Mouse (Mus musculus) heart, postnatal 14 days (tissue): ENCODE data around the gene Gm5134. TPM values are rescaled to one million over a fixed set of nuclear protein-coding genes. Genes with fewer than 3 reads are reported as not detected.
"Not testable (repeated sequence)": the region's sequence is repeated elsewhere in the genome, so short reads cannot be mapped to it uniquely, and the experiment has no call there.

Experiments used
- DNase-seq, 2 experiments: peaks; one replicate each; pipeline ENCODE4 v3.0.0; 2021 to 2022
- intact Hi-C: fragments of 180-260 bp; cut with DNase I; formaldehyde crosslinking; loops from one replicate; pipeline ENCODE4 v1.15.1; 2025
- total RNA-seq, 2 experiments: library from RNA; stranded (reverse); gene quantifications; 2 replicates each; pipeline ENCODE4 v1.2.3; 2021

Gm5134 gene
- total RNA-seq, 2 experiments from 2014 or later: not detected

DNA sequence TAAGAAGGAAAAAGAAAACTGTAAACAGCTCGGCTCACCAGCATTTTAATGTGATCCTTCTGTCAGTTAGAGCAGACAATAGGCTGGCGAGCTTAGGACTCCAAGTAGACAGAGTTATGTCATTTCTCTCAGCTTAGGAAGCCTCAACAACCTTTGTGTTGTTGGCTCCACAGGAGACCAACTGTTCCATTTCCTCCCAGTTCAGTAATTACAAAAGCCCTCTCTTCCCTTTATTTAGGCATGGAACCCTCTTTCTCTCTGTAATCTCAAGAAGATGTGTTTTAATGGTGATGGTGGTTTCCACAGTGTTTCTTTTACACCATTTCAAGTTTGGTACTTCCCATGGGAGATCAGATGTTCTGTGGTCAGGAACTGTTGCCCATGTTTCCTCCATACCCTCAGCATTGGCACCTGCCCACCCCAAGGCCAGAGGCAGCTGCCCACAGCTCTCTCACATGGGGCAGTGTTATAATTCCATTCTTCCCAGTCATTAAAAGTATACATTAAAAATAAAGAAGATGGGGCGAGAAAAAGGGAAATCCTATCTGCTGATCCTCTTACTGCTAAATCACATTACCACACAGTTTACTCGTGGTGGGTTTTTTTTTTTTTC lies 36.2 kb downstream of the Gm5134 start:
- intact Hi-C loops: no loop called here
- no peak for DNase-seq

DNA sequence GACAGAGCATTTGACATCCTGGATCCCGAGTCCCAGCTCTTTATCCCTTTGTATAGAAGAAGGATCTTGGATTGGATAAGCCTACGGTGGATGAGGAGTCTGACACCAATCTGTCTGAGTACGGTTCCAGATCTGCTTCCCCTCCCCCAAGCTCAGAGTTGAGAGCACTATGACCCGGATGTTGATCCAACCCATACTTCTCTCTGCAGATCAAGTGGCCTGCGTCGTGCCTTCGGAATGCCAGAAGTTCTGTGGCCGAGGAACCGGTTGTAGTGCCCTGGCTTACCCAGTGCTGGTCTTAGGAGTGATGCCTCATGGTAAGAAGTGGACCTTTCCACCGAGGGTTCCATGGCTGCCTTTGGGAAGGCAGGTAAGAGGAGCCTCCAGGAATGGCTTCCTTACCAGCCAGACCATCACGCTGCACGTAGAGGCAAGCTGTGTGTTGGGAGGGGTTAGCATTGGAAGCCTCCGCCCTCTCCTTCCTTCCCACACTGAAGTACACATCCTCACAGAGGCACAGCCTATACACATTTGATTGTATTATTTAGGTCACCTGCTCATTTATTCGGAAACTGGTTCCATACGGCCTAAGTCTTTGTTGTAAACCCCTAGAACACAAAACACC lies 39.4 kb downstream of the Gm5134 start:
- intact Hi-C loops: no loop called here
- no peak for DNase-seq

DNA sequence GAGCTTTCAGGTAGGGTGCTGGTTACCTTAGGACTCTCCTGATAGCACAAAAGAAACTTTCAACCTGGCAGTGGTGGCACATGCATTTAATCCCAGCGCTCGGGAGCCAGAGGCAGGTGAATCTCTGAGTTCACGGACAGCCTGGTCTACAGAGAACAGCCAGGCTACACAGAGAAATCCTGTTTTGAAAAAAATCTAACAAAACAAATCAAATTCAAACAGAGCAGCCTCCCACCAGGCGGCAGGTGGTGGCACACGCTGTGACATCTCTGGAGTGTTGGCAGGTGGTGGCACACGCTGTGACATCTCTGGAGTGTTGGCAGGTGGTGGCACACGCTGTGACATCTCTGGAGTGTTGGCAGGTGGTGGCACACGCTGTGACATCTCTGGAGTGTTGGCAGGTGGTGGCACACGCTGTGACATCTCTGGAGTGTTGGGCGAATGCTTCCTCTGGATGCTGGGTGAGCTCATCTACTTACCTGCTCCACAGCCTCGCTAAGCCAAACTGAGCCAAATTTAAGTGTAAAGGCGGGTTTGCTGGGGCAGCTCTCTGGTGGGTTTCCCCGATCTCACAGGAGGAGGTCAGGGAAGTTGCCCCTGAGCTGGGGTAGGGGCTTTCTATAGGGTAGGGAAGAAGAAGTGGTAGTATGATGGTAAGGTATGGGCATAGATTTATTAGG lies 40.4 kb downstream of the Gm5134 start:
- DNase-seq, intact Hi-C loops: not testable (repeated sequence)

DNA sequence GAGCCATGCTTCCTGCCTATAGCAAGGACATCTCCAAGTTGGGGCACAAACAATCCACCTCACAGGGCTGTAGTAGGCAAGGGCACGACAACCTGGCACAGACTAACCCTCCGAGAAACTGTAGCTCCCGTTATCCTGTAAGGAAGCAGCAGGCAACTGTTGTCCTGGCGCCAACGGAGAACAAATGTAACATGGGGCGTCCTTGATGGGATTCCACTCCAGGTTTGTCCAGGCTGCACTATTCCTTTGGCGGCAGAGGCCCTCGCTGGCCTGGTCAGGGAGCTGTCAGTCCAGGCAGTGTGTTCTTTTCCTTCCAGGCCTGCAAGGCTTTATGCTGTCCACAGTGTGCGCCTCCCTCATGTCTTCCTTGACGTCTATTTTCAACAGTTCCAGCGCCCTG lies 41.1 kb downstream of the Gm5134 start:
- intact Hi-C loops: no loop called here
- no peak for DNase-seq

DNA sequence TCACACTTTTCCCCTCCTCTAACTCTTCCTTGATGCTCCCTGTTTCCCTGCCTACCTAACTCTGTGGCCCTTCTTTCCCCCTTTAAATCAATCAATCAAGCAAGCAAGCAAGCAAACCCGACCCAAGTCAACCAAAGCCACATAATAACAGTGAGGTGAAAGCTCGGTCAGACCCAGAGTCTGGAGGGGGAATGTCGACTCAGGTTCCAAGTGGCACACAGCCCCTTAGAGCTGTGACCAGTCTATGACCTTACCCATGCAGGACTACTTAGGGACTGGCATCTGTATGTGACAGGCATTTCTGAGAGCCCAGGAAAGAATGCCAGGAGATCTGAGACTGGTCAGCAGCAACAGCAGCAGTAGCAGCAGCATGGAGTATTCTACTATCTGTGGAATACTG lies 42.0 kb downstream of the Gm5134 start:
- no peak for DNase-seq
- intact Hi-C loops: no loop called here

DNA sequence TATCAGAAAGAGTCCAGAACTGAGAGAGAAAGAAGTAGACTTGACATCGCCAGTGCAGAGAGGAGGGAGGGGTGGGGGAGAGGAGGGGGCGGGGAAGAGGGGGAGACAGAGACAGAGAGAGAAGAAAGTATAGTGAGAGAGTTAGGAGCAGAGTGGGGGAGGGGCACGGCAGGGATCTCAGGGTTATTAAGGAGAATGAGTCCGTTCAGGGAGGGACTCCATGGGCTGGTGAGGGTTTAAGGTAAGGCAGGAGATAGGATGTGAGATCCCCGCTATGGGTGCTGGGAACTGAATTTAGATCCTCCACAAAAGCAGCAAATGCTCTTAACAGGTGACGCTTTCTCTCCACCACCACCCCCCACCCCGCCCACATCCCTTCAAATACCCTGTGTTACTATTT lies 46.8 kb downstream of the Gm5134 start:
- DNase-seq: no peak
- intact Hi-C loops: no loop called here

DNA sequence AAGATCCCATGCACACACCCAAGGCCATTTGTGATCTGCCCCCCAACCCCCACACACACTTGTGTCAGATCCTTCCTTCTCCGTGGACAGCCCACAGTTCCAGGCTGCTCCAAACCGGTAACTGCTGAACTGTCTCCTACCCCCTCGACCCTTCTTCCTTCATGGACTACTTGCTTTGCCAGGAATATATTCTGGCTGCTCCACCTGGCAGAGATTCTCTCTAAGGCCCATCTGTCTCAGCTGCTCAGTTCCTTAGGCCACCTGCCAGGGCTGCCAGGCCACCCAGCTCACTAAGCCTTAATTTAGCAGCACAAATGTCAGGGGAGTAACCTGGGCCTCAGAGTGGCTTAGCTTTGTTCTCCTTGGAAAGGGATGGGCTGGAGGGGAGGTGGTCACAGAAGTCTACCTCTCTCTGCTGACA lies 47.8 kb downstream of the Gm5134 start:
- DNase-seq: no peak
- intact Hi-C loops: no loop called here

DNA sequence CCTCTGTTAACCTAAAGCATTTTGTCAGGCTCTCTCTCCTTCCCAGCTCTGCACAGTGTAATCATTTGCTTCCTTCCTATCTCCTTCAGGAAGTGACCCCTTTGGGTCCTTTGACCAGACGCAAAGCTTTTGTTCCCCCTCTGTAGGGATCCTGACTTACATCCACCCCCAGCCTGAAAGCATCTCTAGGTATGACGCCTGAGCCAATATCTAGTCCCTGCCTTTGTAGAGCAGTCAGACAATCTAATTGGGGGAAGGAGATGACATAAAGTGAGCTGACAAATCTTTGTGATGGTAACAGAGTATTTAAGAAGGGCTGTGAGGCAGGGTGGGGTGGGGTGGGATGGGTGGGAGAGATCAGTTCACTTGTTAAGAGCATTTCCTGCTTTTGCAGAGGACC lies 48.3 kb downstream of the Gm5134 start:
- no peak for DNase-seq
- intact Hi-C loops: no loop called here

DNA sequence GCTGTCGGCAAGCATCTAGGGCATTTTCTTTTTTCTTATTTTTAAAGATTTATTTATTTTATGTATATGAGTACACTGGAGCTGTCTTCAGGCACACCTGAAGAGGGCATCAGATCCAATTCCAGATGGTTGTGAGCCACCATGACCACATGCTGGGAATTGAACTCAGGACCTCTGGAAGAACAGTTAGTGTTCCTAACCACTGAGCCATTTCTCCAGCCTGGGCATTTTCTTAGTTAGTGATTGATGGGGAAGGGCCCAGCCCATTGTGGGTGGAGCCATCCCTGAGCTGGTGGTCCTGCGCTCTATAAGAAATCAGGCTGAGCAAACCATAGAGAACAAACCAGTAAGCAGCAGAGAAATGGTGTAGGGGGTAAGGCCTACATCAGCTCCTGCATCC lies 48.9 kb downstream of the Gm5134 start:
- intact Hi-C loops: no loop called here

DNA sequence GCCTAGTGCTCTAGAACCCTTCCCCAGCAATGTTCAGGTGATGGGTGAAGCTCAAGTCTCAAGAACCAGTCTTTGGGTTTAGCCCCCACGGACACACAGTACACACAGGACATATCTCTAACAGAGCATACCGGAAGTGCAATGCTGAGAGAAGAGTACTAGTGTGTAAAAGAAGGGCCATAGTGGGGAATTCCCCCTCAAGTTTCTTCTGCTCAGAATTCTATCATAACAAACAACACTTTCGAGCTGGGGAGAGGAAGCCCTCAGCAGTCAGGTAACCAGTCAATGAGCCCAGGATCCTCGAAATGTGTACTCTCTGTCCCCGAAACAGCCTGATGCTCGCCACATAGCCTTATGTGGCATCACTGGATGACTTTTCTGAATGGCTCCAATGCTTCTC lies 52.1 kb downstream of the Gm5134 start:
- intact Hi-C loops: loop anchor here (5.0 kb wide), 1 partner anchor 1054 kb away; no protein-coding TSS in a partner anchor
- no peak for DNase-seq

More for the DNA sequence above, 48.9 kb downstream of the Gm5134 start:
- DNase-seq: no peak

DNA sequence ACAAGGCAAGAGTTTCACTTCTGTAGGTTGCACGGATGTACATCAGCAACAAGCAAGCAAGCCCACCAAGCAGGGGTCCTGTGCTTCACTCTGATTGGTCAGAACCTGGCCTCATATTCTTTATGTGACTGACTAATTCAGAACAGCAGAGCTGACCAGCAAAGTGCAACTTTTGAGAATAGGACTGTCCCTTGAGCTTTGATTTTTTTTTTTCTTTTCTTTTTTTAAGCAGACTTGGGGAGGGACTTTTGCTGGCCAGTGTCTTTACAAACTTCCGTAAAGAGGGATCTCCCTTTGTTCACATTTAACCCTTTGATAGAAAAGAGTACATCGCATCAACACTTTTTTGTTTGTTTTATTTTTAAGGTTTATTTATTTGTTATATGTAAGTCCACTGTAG lies 55.5 kb downstream of the Gm5134 start:
- no peak for DNase-seq
- intact Hi-C loops: loop anchor here (5.0 kb wide), 1 partner anchor 1058 kb away; no protein-coding TSS in a partner anchor

DNA sequence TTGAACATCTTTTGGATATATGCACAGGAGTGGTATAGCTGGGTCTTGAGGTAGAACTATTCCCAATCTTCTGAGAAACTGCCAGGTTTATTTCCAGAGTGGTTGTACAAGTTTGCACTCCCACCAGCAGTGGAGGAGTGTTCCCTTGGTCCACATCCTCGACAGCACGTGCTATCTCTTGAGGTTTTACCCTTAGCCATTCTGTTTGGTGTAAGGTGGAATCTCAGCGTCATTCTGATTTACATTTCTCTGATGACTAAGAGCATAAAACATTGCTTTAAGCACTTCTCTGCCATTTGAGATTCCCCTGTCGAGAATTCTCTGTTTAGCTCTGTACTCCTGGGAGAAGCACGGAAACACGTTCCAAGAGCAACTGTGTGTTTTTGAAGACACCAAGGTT lies 58.6 kb downstream of the Gm5134 start:
- no peak for DNase-seq
- intact Hi-C loops: no loop called here

DNA sequence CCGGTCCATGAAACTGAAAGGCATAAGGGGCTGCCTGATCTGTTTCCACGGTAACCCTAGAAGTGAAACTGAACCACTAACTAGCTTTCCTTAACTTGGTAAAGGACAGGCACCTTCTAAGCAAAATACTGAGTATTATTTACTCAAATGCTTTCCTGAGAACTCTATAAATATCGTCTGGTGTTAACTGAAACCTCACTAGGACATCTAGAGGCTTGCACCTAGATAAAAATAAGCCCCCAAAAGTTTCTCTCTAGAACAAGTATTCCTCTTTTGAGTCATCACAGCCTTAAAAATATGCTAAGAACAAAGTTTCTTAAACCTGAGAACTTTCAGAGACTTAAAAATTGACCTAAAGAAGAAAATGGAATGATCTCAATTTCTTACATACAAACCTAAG lies 62.6 kb downstream of the Gm5134 start:
- DNase-seq: no peak
- intact Hi-C loops: no loop called here

DNA sequence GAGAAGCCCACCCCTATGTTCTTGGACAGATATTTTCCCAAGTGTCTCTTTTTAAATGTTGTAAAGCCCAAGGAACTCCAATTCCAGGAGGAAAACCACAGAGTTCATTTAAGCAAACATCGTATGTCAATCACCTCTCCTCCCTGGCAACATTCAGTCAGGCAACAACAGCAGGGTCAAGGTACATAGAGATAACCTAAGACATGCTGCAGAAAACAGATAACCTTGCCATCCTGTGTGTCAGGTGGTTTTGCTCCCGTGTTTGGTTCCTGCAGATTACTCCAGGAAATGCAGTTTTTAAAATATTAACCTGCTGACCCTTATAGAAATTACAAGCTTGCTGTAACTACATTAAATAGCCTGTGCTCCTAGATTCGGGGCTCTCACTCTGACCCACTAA lies 67.4 kb downstream of the Gm5134 start:
- no peak for DNase-seq
- intact Hi-C loops: no loop called here

DNA sequence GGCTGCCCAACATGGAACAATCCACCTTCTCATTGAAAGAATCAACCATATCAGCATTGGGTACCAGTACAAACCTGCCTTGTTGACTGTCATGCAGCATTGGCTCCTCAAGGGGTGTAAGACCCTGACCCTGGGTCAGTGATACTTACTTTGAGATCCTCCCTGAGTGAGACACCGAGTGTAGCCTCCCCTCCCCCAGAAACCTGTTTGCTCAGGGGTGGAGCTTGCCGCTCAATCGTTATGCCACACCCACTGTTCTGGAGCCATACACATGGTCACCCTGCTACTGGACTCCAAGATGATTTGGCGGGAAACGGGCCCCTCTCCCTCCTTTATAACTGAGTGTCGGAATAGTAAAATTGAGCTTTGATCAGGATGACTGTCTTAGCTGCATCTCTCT lies 69.6 kb downstream of the Gm5134 start:
- DNase-seq: no peak
- intact Hi-C loops: no loop called here

DNA sequence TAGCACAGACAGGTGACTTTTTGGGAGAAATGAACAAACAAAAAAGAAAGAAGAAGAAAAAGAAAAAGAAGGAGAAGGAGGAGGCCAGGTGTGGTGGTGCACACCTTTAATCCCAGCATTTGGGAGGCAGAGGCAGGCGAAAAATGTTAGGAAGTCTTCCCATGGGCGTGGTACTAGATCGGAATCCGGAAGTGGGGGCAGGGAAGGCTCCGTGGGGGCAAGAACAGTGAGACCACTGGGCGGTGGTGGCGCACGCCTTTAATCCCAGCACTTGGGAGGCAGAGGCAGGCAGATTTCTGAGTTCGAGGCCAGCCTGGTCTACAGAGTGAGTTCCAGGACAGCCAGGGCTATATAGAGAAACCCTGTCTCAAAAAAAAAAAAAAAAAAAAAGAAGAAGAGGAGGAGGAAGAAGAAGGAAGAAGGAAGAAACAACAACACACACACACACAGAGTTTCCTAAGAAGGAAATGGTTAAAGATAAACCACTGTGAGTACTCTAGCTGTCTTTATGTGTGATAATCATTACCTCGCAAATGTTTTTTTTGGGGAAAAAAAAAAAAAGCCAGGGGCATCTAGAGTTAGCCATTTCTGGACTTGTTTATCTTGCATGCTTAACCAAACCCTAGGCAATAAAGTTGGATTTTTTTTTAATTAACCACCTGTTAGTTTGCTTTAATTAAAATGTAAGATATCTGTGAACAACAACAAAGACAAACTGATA lies 71.3 kb downstream of the Gm5134 start:
- no peak for DNase-seq
- intact Hi-C loops: no loop called here

DNA sequence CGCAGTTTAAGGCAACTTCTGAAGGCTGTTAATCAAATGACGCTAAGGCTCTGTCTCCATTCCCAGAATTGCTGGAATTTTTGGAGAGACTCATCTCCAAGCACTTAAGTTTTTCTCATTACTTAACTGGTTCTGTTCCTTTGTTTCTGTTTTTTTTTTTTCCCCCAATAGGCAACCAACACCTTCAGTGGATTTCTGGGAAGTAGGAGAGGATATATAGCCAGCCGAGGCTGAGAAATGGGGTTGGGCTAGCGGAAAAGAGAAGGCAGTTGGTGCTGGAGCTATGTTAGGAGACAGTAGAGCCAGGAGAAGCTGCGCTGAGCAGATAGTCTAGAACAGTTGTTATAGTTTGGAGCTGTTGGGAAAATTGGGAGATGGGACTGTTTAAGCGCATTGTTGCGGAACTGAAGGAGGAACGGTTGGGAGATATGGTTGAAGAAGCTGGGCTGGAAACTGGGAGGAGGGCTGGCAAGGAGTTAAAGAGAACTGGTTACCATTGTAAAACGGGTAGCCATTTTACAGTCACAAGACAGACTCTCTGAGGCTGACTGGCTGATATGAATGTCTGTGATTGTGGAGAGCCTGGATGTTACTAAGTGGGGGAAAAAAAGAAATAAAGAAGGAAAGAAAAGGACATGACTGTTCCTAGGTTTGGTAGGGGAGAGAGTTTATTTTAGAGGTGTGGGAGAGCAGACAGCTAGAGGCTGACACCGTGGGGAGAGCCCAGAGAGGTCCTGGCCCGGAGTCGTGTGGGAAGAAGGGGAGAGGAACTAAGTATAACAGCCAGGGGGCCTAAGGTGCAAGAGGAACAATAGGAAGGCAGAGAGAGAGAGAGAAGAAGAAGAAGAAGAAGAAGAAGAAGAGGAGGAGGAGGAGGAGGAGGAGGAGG lies 73.1 kb downstream of the Gm5134 start:
- DNase-seq: no peak
- intact Hi-C loops: no loop called here

DNA sequence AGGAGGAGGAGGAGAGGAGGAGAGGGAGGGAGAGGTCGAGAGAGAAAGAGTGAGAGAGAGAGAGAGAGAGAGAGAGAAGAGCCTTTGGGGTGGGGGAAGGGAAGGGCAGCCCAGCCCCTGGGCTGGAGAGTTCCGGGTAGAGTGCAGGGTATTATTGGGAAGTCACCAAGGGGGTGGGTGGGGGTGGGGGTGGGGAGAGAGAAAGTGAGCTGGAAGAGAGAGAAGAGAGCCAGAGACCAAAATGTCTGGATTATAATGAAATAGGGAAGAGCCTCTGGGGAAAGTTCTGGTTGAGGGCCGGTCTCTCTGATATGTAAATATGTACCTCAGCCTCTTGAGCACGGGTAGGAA lies 73.7 kb downstream of the Gm5134 start:
- DNase-seq: no peak
- intact Hi-C loops: no loop called here

DNA sequence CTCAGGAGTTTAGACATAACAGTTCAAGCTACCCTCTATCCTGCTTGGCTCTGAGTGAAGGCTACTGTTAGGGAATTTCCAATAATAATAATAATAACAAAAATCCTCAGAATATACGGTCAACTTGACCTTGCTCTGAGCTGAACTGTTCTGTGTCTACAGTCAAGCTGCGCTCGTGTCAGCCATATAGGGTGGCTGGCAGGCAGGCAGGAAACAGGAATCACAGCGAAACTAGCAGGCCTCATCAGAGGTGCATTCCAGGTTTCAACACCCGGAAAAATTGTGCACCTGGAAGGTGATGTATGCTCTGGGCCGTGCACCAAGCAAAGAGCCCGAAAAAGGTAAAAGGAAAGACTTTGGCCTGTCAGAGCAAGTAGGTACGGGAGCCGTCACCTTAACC lies 74.1 kb downstream of the Gm5134 start:
- intact Hi-C loops: no loop called here
- no peak for DNase-seq

DNA sequence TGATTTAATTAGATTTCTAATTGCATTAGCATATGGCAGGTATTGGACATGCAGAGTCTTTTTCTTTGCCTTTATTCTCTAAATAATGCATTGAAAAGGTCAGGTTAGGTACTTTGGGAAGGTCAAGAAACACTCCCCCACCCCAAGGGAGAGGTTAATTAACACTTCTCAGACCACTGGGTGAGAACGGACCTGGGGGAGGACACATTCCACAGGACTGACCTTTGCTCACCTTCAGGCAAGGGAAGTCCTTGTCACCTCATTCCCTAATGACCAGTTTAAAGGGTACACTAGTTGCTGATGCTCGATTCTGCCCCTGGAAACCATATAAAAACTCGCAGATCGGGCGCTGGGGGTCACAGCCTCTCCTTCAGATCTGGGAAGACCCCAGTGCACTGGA lies 75.0 kb downstream of the Gm5134 start:
- no peak for DNase-seq
- intact Hi-C loops: no loop called here
